Comparison of ENCODE assay signal across 25 mouse cellular contexts in genomic region chr9:93947053-93947452, GRCm38 (mm10).
"Had no signal": no experiment of that assay in that cellular context is flagged by ENCODE, and none has a peak within 500 bp of the region (broad histone marks: within the 10 kb centered on the region; RNA-seq: fewer than 3 reads in every experiment).

No protein-coding gene starts in this region.

- H3K4me1 ChIP-seq: heart, embryonic 13.5 days; heart, embryonic 15.5 days; hindbrain, embryonic 13.5 days; hindbrain, embryonic 15.5 days; kidney, embryonic 15.5 days; limb, embryonic 10.5 days; limb, embryonic 12.5 days had no signal

- ATAC-seq: hindbrain, postnatal 0 days; intestine, embryonic 16.5 days had no signal

- H3K27ac ChIP-seq: heart, adult 2 months; heart, embryonic 13.5 days; heart, embryonic 15.5 days; hindbrain, embryonic 13.5 days; hindbrain, embryonic 15.5 days; hindbrain, postnatal 0 days; kidney, embryonic 15.5 days; kidney, postnatal 0 days; layer of hippocampus, adult 2 months; left cerebral cortex, adult 2 months; limb, embryonic 10.5 days; limb, embryonic 12.5 days had no signal

- H3K9me3 ChIP-seq: heart, embryonic 13.5 days; heart, embryonic 15.5 days; hindbrain, embryonic 13.5 days; hindbrain, embryonic 15.5 days; kidney, embryonic 15.5 days; limb, embryonic 10.5 days; limb, embryonic 12.5 days had no signal

- H3K9ac ChIP-seq: heart, embryonic 13.5 days; heart, embryonic 15.5 days; hindbrain, embryonic 13.5 days; hindbrain, embryonic 15.5 days; kidney, embryonic 15.5 days; limb, embryonic 12.5 days had no signal

- DNase-seq: gastrocnemius, postnatal 14 days; gastrocnemius, postnatal 36 days; heart, adult 11 months; heart, adult 2 months; heart, postnatal 14 days; heart, postnatal 36 days; kidney, adult 11 months; kidney, adult 2 months; kidney, adult 9 months; kidney, postnatal 25 days; kidney, postnatal 4 days; liver had no signal

- H3K36me3 ChIP-seq: heart, embryonic 13.5 days; heart, embryonic 15.5 days; hindbrain, embryonic 13.5 days; hindbrain, embryonic 15.5 days; kidney, embryonic 15.5 days; limb, embryonic 10.5 days; limb, embryonic 12.5 days had no signal

- H3K4me3 ChIP-seq: heart, adult 2 months; heart, embryonic 13.5 days; heart, embryonic 15.5 days; hindbrain, embryonic 13.5 days; hindbrain, embryonic 15.5 days; kidney, embryonic 15.5 days; layer of hippocampus, adult 2 months; left cerebral cortex, adult 2 months; limb, embryonic 10.5 days; limb, embryonic 12.5 days had no signal

- H3K4me2 ChIP-seq: heart, embryonic 11.5 days; heart, embryonic 13.5 days; heart, embryonic 15.5 days; hindbrain, embryonic 13.5 days; hindbrain, embryonic 15.5 days; kidney, embryonic 15.5 days; limb, embryonic 12.5 days had no signal

- H3K27me3 ChIP-seq: heart, embryonic 13.5 days; heart, embryonic 15.5 days; hindbrain, embryonic 13.5 days; hindbrain, embryonic 15.5 days; kidney, embryonic 15.5 days; limb, embryonic 12.5 days had no signal
